Mouse (Mus musculus): ENCODE measurements around the gene Slc5a12.

DNA sequence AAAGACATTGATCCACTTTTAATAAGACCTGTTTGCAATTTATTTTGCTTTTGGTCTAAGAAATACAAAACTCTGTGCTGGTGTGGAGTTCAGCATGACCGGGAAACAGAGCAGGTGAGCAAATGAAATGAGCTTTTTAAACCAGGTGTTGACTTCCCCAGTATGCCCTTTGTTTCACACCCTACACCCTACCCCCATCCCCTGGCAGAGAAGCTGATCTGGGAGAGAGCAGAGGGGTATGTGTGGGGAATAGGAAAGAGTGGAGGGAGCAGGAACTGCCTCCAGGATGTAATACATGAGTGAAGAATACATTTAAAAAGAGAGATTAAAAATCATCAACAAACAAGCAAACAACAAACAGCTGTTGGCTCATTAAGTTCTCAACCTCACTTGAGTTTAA is 47.3 kb downstream of the Slc5a12 start:
- TF ChIP-seq POLR2A (IDR thresholded peaks at IDR 0.05; ENCODE audit: low read depth, low read length) (no peak), CTCF (IDR thresholded peaks at IDR 0.05; ENCODE audit: extremely low read depth, insufficient read depth, insufficient read length, insufficient replicate concordance) (no peak)

Measured in spleen, adult 2 months (tissue).